In genomic region chr9:94669791-94670577, GRCm38 (mm10) we compare ENCODE assay signal across 9 mouse cellular contexts. TPM values are rescaled to one million over a fixed set of nuclear protein-coding genes. Genes with fewer than 3 reads are reported as not detected.
A peak's percentile ranks its signal among the peaks of the same experiment; 100 is the strongest.
DNase-seq lines count a peak whose midpoint lies in the region; ATAC-seq lines count a peak whose summit lies in the region.
"Had no signal": no experiment of that assay in that cellular context is flagged by ENCODE, and none has a peak within 500 bp of the region (broad histone marks: within the 10 kb centered on the region; RNA-seq: fewer than 3 reads in every experiment).

Gene Slc9a9 (plus strand): TSS chr9:94669909.

- H3K27ac ChIP-seq in hindbrain, embryonic 15.5 days (replicated peaks) = peak within 1 kb of the TSS; percentile 75

- peak within 1 kb of the TSS; percentile 52 for H3K9ac ChIP-seq in hindbrain, embryonic 15.5 days

- no peaks in the 10 kb centered on the region for H3K9me3 ChIP-seq in hindbrain, embryonic 15.5 days

- peak within 1 kb of the TSS; percentile 91 for H3K4me2 ChIP-seq in hindbrain, embryonic 15.5 days

- DNase-seq in adrenal gland, adult (ENCODE audit: inconsistent age in 2 of 2, low spot score in 1 of 2) = peak; percentile 25 to 68
- no peak for DNase-seq in adrenal gland, postnatal 4 days (ENCODE audit: low spot score in 2 of 2)
- peak; percentile 49 for DNase-seq in cerebellum, adult 9-11 months
- peak; percentile 47 to 73 for DNase-seq in frontal cortex, adult 2 months (ENCODE audit: extremely low spot score in 1 of 2, low spot score in 1 of 2)
- DNase-seq in left cerebral cortex, adult 9 months (ENCODE audit: low spot score in 2 of 2) = peak; percentile 36 to 60
- peak; percentile 51 for DNase-seq in right cerebral cortex, postnatal 25 days

- no peaks in the 10 kb centered on the region for H3K27me3 ChIP-seq in hindbrain, embryonic 15.5 days
- H3K27me3 ChIP-seq: CH12.LX had no signal

- 2% methylated on average over 23 of the region's 23 CpGs for WGBS in hindbrain, embryonic 15.5 days

- H3K4me3 ChIP-seq in hindbrain, embryonic 15.5 days = peak within 1 kb of the TSS; percentile 57

- H3K36me3 ChIP-seq in hindbrain, embryonic 15.5 days = no peaks in the 10 kb centered on the region

- peaks cover 14% of the 10 kb centered on the region for H3K4me1 ChIP-seq in hindbrain, embryonic 15.5 days (replicated peaks)

- ATAC-seq in hindbrain, embryonic 15.5 days (ENCODE audit: low FRiP score, low read depth) = peak; percentile 91
- ATAC-seq in megakaryocyte, adult 5-6 weeks (ENCODE audit: poor library complexity, severe bottlenecking) = peak; percentile 55

RNA-seq across cellular contexts. Expression of gene Slc9a9, which starts in this region (rescaled TPM):
- 1 to 10 TPM; 3.4 to 4.4 TPM for total RNA-seq in adrenal gland, postnatal 4 days (2021)
- polyA plus RNA-seq in frontal cortex, adult 2 months (2012; rRNA removed) = 18.4 and 20.8 TPM in 2 replicates
- 5.1 and 6.5 TPM in 2 replicates for polyA plus RNA-seq in hindbrain, embryonic 15.5 days (2015; fragmentation: Nextera tagmentation; extraction: Ambion mirVana)
- 19.1 and 21.5 TPM in 2 replicates for total RNA-seq in megakaryocyte, adult 5-6 weeks (2015)
- 20.8 and 21.9 TPM in 2 replicates for total RNA-seq in megakaryocyte, adult 5-6 weeks (2017)
- total RNA-seq: CH12.LX had no signal

Comparison
In these comparisons a context has a peak if more than half of its experiments do, and no peak if none do; other contexts are left out.
1. DNase-seq: peak in adrenal gland, adult (2 of 2), cerebellum, adult 9-11 months (single experiment), frontal cortex, adult 2 months (2 of 2), left cerebral cortex, adult 9 months (2 of 2) and right cerebral cortex, postnatal 25 days (single experiment); none in adrenal gland, postnatal 4 days (0 of 2).